Mouse (Mus musculus) liver, embryonic 15.5 days (tissue): ENCODE measurements around the gene Tmem132e. TPM values are rescaled to one million over a fixed set of nuclear protein-coding genes. Genes with fewer than 3 reads are reported as not detected.
A peak's percentile ranks its signal among the peaks of the same experiment; 100 is the strongest.

Experiments
- ATAC-seq: fragments of 200-750 bp; cut with Nextera tagmentation; 2 replicates; pipeline ENCODE4 v1.8.0; 2017; ENCODE audit warnings: moderate number of reproducible peaks, mild to moderate bottlenecking, moderate library complexity; ENCODE audit not compliant: insufficient read depth
- H3K27ac ChIP-seq: fragments of 300-500 bp; sonication (generic); replicated peaks from 2 replicates; pipeline ENCODE4 v1.5.1; 2015; ENCODE audit warnings: mild to moderate bottlenecking, inconsistent platforms
- H3K27me3 ChIP-seq: fragments of 300-500 bp; sonication (generic); 2 replicates; pipeline ENCODE4 v1.6.1; 2015; ENCODE audit warnings: mild to moderate bottlenecking, inconsistent platforms
- H3K36me3 ChIP-seq: fragments of 300-500 bp; sonication (generic); replicated peaks from 2 replicates; pipeline ENCODE4 v1.6.1; 2015; ENCODE audit warnings: moderate library complexity, mild to moderate bottlenecking, inconsistent platforms
- H3K4me1 ChIP-seq: fragments of 300-500 bp; sonication (generic); replicated peaks from 2 replicates; pipeline ENCODE4 v1.6.1; 2015; ENCODE audit warnings: inconsistent platforms
- H3K4me2 ChIP-seq: fragments of 300-500 bp; sonication (generic); 2 replicates; pipeline ENCODE4 v1.6.1; 2015; ENCODE audit warnings: moderate library complexity, mild to moderate bottlenecking, inconsistent platforms
- H3K4me3 ChIP-seq: fragments of 300-500 bp; sonication (generic); replicated peaks from 2 replicates; pipeline ENCODE4 v1.5.1; 2015; ENCODE audit warnings: mild to moderate bottlenecking, inconsistent platforms
- H3K9ac ChIP-seq: fragments of 300-500 bp; sonication (generic); 2 replicates; pipeline ENCODE4 v1.6.1; 2015; ENCODE audit warnings: moderate library complexity, mild to moderate bottlenecking, inconsistent platforms
- H3K9me3 ChIP-seq: fragments of 300-500 bp; sonication (generic); replicated peaks from 2 replicates; pipeline ENCODE4 v1.6.1; 2016; ENCODE audit warnings: inconsistent platforms
- WGBS: fragments of 180-500 bp; shearing (Covaris S2); methylation state at CpG from one replicate; pipeline ENCODE4 v1.1.7; 2015; ENCODE audit warnings: mixed read lengths; ENCODE audit not compliant: insufficient replicate concordance; 5-methylcytosine and 5-hydroxymethylcytosine counted together
- polyA plus RNA-seq: library from polyadenylated mRNA; unstranded; fragments of >200 nt; fragmentation: Nextera tagmentation; extraction: Ambion mirVana; gene quantifications from 2 replicates; pipeline ENCODE4 v1.2.1, GENCODE M21; 2015

Tmem132e gene
- polyA plus RNA-seq, 1 experiment from 2014 or later = 0.23 TPM

GRCm38 (mm10) chr11:82389396-82390291, 944 bp downstream of the Tmem132e start:
- no peaks in the 10 kb centered on the region for H3K36me3 ChIP-seq
- WGBS = 2% methylated on average over 69 of the region's 69 CpGs
- no peaks in the 10 kb centered on the region for H3K4me1 ChIP-seq
- H3K27ac ChIP-seq = no peak overlapping the region
- H3K9me3 ChIP-seq = no peaks in the 10 kb centered on the region
- peak overlapping the region; percentile 32 for H3K4me2 ChIP-seq
- peak overlapping the region; percentile 24 for H3K4me3 ChIP-seq
- peaks cover 75% of the 10 kb centered on the region for H3K27me3 ChIP-seq
- no peak for ATAC-seq
- no peak overlapping the region for H3K9ac ChIP-seq

- no peak overlapping the region for H3K4me3 ChIP-seq
Measured at GRCm38 (mm10) chr11:82392341-82392740, 3.6 kb downstream of the Tmem132e start.

GRCm38 (mm10) chr11:82399621-82400020, 10.9 kb downstream of the Tmem132e start:
- no peak overlapping the region for H3K27ac ChIP-seq
- no peaks in the 10 kb centered on the region for H3K4me1 ChIP-seq
- H3K9ac ChIP-seq = no peak overlapping the region
- WGBS = 18% methylated on average over 2 of the region's 3 CpGs
- no peak overlapping the region for H3K4me2 ChIP-seq
- no peaks in the 10 kb centered on the region for H3K9me3 ChIP-seq
- H3K36me3 ChIP-seq = no peaks in the 10 kb centered on the region
- ATAC-seq = no peak
- no peaks in the 10 kb centered on the region for H3K27me3 ChIP-seq
- H3K4me3 ChIP-seq = no peak overlapping the region

More at GRCm38 (mm10) chr11:82392341-82392740, 3.6 kb downstream of the Tmem132e start:
- H3K4me1 ChIP-seq = no peaks in the 10 kb centered on the region
- H3K36me3 ChIP-seq = no peaks in the 10 kb centered on the region
- WGBS = 43% methylated on average over 3 of the region's 3 CpGs
- no peak overlapping the region for H3K27ac ChIP-seq
- ATAC-seq = no peak
- no peak overlapping the region for H3K9ac ChIP-seq
- H3K4me2 ChIP-seq = no peak overlapping the region
- H3K9me3 ChIP-seq = no peaks in the 10 kb centered on the region
- H3K27me3 ChIP-seq = peaks cover 49% of the 10 kb centered on the region

GRCm38 (mm10) chr11:82405641-82406040, 16.9 kb downstream of the Tmem132e start:
- Histone ChIP-seq H3K9ac (no peak overlapping the region), H3K36me3 (no peaks in the 10 kb centered on the region), H3K9me3 (no peaks in the 10 kb centered on the region), H3K4me2 (no peak overlapping the region), H3K27ac (no peak overlapping the region), H3K4me1 (no peaks in the 10 kb centered on the region), H3K27me3 (no peaks in the 10 kb centered on the region), H3K4me3 (no peak overlapping the region)
- 37% methylated on average over 3 of the region's 3 CpGs for WGBS
- no peak for ATAC-seq

GRCm38 (mm10) chr11:82406358-82407221, 17.9 kb downstream of the Tmem132e start:
- Histone ChIP-seq H3K4me2 (no peak overlapping the region), H3K36me3 (no peaks in the 10 kb centered on the region), H3K9me3 (no peaks in the 10 kb centered on the region), H3K27ac (no peak overlapping the region), H3K4me3 (no peak overlapping the region), H3K4me1 (no peaks in the 10 kb centered on the region), H3K9ac (no peak overlapping the region), H3K27me3 (no peaks in the 10 kb centered on the region)
- 47% methylated on average over 11 of the region's 11 CpGs for WGBS
- ATAC-seq = no peak

- H3K4me2 ChIP-seq = no peak overlapping the region
- H3K4me1 ChIP-seq = no peaks in the 10 kb centered on the region
- ATAC-seq = no peak
- no peak overlapping the region for H3K4me3 ChIP-seq
- no peaks in the 10 kb centered on the region for H3K36me3 ChIP-seq
- no peaks in the 10 kb centered on the region for H3K9me3 ChIP-seq
- H3K9ac ChIP-seq = no peak overlapping the region
- WGBS = 43% methylated on average over 1 of the region's 1 CpGs
- no peaks in the 10 kb centered on the region for H3K27me3 ChIP-seq
- H3K27ac ChIP-seq = no peak overlapping the region
Measured at GRCm38 (mm10) chr11:82412496-82412895, 23.8 kb downstream of the Tmem132e start.

- Histone ChIP-seq H3K4me2 (no peak overlapping the region), H3K36me3 (no peaks in the 10 kb centered on the region), H3K27ac (no peak overlapping the region), H3K27me3 (no peaks in the 10 kb centered on the region), H3K9me3 (no peaks in the 10 kb centered on the region), H3K4me1 (no peaks in the 10 kb centered on the region), H3K9ac (no peak overlapping the region), H3K4me3 (no peak overlapping the region)
- no peak for ATAC-seq
- WGBS = 71% methylated on average over 8 of the region's 9 CpGs
Measured at GRCm38 (mm10) chr11:82418337-82419041, 29.8 kb downstream of the Tmem132e start.

- H3K36me3 ChIP-seq = no peaks in the 10 kb centered on the region
- no peak overlapping the region for H3K4me2 ChIP-seq
- 22% methylated on average over 5 of the region's 5 CpGs for WGBS
- no peak overlapping the region for H3K4me3 ChIP-seq
- no peak for ATAC-seq
- no peak overlapping the region for H3K27ac ChIP-seq
- no peak overlapping the region for H3K9ac ChIP-seq
- no peaks in the 10 kb centered on the region for H3K27me3 ChIP-seq
- H3K9me3 ChIP-seq = no peaks in the 10 kb centered on the region
- no peaks in the 10 kb centered on the region for H3K4me1 ChIP-seq
Measured at GRCm38 (mm10) chr11:82421909-82422308, 33.2 kb downstream of the Tmem132e start.

- Histone ChIP-seq H3K4me2 (no peak overlapping the region), H3K4me1 (no peaks in the 10 kb centered on the region), H3K9ac (no peak overlapping the region), H3K36me3 (no peaks in the 10 kb centered on the region), H3K27me3 (no peaks in the 10 kb centered on the region), H3K4me3 (no peak overlapping the region), H3K9me3 (no peaks in the 10 kb centered on the region), H3K27ac (no peak overlapping the region)
- ATAC-seq = no peak
- WGBS = 48% methylated on average over 4 of the region's 4 CpGs
Measured at GRCm38 (mm10) chr11:82423521-82423920, 34.8 kb downstream of the Tmem132e start.

- Histone ChIP-seq H3K4me1 (no peaks in the 10 kb centered on the region), H3K9me3 (no peaks in the 10 kb centered on the region), H3K36me3 (no peaks in the 10 kb centered on the region), H3K4me3 (no peak overlapping the region), H3K27me3 (peaks cover 29% of the 10 kb centered on the region), H3K9ac (no peak overlapping the region), H3K4me2 (no peak overlapping the region), H3K27ac (no peak overlapping the region)
- 34% methylated on average over 4 of the region's 4 CpGs for WGBS
- ATAC-seq = no peak
Measured at GRCm38 (mm10) chr11:82428801-82429200, 40.1 kb downstream of the Tmem132e start.
